Comparison of ENCODE assay signal across 8 mouse cellular contexts in the genomic region with DNA sequence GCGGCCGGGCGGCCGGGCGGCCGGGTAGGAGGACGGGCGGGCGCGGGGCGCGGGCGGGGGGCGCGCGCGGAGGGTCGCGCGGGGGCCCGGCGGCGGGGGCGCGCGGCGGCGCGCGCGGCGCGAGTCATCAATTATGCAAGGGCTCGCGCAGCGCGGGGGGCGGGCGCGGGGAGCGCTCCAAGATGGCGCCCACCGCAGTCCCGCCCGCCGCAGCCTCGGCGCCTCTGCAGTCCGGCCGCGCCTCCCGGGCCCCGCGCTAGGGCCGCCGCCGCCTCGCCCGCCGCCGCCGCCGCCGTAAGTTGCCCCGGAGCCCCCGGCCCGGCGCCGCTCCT. TPM values are rescaled to one million over a fixed set of nuclear protein-coding genes. Genes with fewer than 3 reads are reported as not detected.
DNase-seq lines count a peak whose midpoint lies in the region; ATAC-seq lines count a peak whose summit lies in the region.

No protein-coding gene starts in this region.

- WGBS in heart, embryonic 11.5 days (ENCODE audit: insufficient replicate concordance), result 3% methylated on average over 19 of the region's 69 CpGs
- 2% methylated on average over 19 of the region's 69 CpGs for WGBS in hindbrain, embryonic 16.5 days
- 1% methylated on average over 26 of the region's 69 CpGs for WGBS in liver, embryonic 13.5 days (ENCODE audit: insufficient replicate concordance)
- WGBS in stomach, embryonic 15.5 days, result 2% methylated on average over 16 of the region's 69 CpGs

- H3K4me3 ChIP-seq in heart, embryonic 11.5 days (ENCODE audit: low read depth, low read length), result peak overlapping the region; percentile 59
- peak overlapping the region; percentile 94 for H3K4me3 ChIP-seq in hindbrain, embryonic 16.5 days (ENCODE audit: low read length)
- peak overlapping the region; percentile 53 for H3K4me3 ChIP-seq in liver, embryonic 13.5 days (replicated peaks)
- peak overlapping the region; percentile 62 for H3K4me3 ChIP-seq in stomach, embryonic 15.5 days (replicated peaks)

- H3K4me1 ChIP-seq in heart, embryonic 11.5 days (ENCODE audit: control insufficient read depth, insufficient read depth, low read length), result no peaks in the 10 kb centered on the region
- H3K4me1 ChIP-seq in hindbrain, embryonic 16.5 days (ENCODE audit: control insufficient read depth, insufficient read depth, low read depth, low read length), result peaks cover 20% of the 10 kb centered on the region
- peaks cover 7% of the 10 kb centered on the region for H3K4me1 ChIP-seq in liver, embryonic 13.5 days (replicated peaks)
- H3K4me1 ChIP-seq in stomach, embryonic 15.5 days, result 0 out of 2 replicates have a peak, but pooled peaks cover 11% of the 10 kb centered on the region

- H3K9ac ChIP-seq in heart, embryonic 11.5 days (ENCODE audit: low read depth, low read length), result peak overlapping the region; percentile 40; the same call in 1 of the 2 replicates
- H3K9ac ChIP-seq in hindbrain, embryonic 16.5 days (ENCODE audit: low read depth, low read length), result peak overlapping the region; percentile 99
- H3K9ac ChIP-seq in liver, embryonic 13.5 days, result no peak overlapping the region
- peak overlapping the region; percentile 29; the same call in 1 of the 2 replicates for H3K9ac ChIP-seq in stomach, embryonic 15.5 days

- H3K9me3 ChIP-seq in heart, embryonic 11.5 days (replicated peaks; ENCODE audit: control insufficient read depth, low read length), result no peaks in the 10 kb centered on the region; the same call in 1 of the 2 replicates
- no peaks in the 10 kb centered on the region for H3K9me3 ChIP-seq in hindbrain, embryonic 16.5 days (ENCODE audit: control insufficient read depth, low read length)
- no peaks in the 10 kb centered on the region for H3K9me3 ChIP-seq in liver, embryonic 13.5 days (replicated peaks)
- no peaks in the 10 kb centered on the region for H3K9me3 ChIP-seq in stomach, embryonic 15.5 days

- no peak for ATAC-seq in heart, embryonic 11.5 days (replicated peaks; ENCODE audit: insufficient number of reproducible peaks, low FRiP score, low TSS enrichment)
- ATAC-seq in hindbrain, embryonic 16.5 days, result peak; percentile 66
- ATAC-seq in liver, embryonic 13.5 days (ENCODE audit: low read depth), result no peak
- ATAC-seq in stomach, embryonic 15.5 days (ENCODE audit: insufficient read depth, low FRiP score, low read depth), result peak; percentile 47; the same call in 1 of the 2 replicates

- DNase-seq in heart, adult 18-20 months, result no peak
- peak; percentile 36 for DNase-seq in R1 (ENCODE audit: low read depth, low spot score)
- peak; percentile 78 for DNase-seq in embryo, embryonic 10.5 days (ENCODE audit: low spot score)
- no peak for DNase-seq in liver, embryonic 13.5 days
- no peak for DNase-seq in lung, postnatal 36 days

- no peak overlapping the region for H3K27ac ChIP-seq in heart, embryonic 11.5 days (ENCODE audit: low read depth, low read length)
- H3K27ac ChIP-seq in hindbrain, embryonic 16.5 days (ENCODE audit: low read depth, low read length), result peak overlapping the region; percentile 90
- no peak overlapping the region for H3K27ac ChIP-seq in liver, embryonic 13.5 days
- no peak overlapping the region for H3K27ac ChIP-seq in stomach, embryonic 15.5 days

- H3K36me3 ChIP-seq in heart, embryonic 11.5 days (ENCODE audit: control insufficient read depth, insufficient read depth, low read length), result no peaks in the 10 kb centered on the region
- no peaks in the 10 kb centered on the region for H3K36me3 ChIP-seq in hindbrain, embryonic 16.5 days (ENCODE audit: control insufficient read depth, insufficient read depth, low read length)
- H3K36me3 ChIP-seq in liver, embryonic 13.5 days, result no peaks in the 10 kb centered on the region
- no peaks in the 10 kb centered on the region for H3K36me3 ChIP-seq in stomach, embryonic 15.5 days

- H3K27me3 ChIP-seq in heart, embryonic 11.5 days (ENCODE audit: control insufficient read depth, insufficient read depth, low read length), result peaks cover 50% of the 10 kb centered on the region
- H3K27me3 ChIP-seq in hindbrain, embryonic 16.5 days (replicated peaks; ENCODE audit: control insufficient read depth, insufficient read depth, low read length), result no peaks in the 10 kb centered on the region; the same call in 1 of the 2 replicates
- H3K27me3 ChIP-seq in liver, embryonic 13.5 days, result peaks cover 74% of the 10 kb centered on the region
- peaks cover 43% of the 10 kb centered on the region for H3K27me3 ChIP-seq in stomach, embryonic 15.5 days (replicated peaks)

- H3K4me2 ChIP-seq in heart, embryonic 11.5 days, result peak overlapping the region; percentile 78
- peak overlapping the region; percentile 76 for H3K4me2 ChIP-seq in hindbrain, embryonic 16.5 days (ENCODE audit: low read length)
- H3K4me2 ChIP-seq in liver, embryonic 13.5 days, result peak overlapping the region; percentile 63
- H3K4me2 ChIP-seq in stomach, embryonic 15.5 days, result peak overlapping the region; percentile 92

RNA-seq across cellular contexts. Expression of a gene that starts 1.1 kb away (rescaled TPM):
- 0.96 and 1.2 TPM in 2 replicates for polyA plus RNA-seq in heart, embryonic 11.5 days (2014; fragmentation: Nextera tagmentation; extraction: Ambion mirVana)
- not detected for total RNA-seq in heart, adult 18-20 months (2021)
- polyA plus RNA-seq in hindbrain, embryonic 16.5 days (2015; fragmentation: Nextera tagmentation; extraction: Ambion mirVana), result 11.6 and 20.0 TPM in 2 replicates
- polyA plus RNA-seq in liver, embryonic 13.5 days (2015; fragmentation: Nextera tagmentation; extraction: Ambion mirVana), result 0.10 and 0.27 TPM in 2 replicates
- 2.2 and 2.9 TPM in 2 replicates for polyA plus RNA-seq in stomach, embryonic 15.5 days (2015; fragmentation: Nextera tagmentation; extraction: Ambion mirVana)

Comparison
In these comparisons a context has a peak if more than half of its experiments do, and no peak if none do; other contexts are left out.
1. ATAC-seq: peak in hindbrain, embryonic 16.5 days (single experiment) and stomach, embryonic 15.5 days (single experiment); none in heart, embryonic 11.5 days (single experiment) and liver, embryonic 13.5 days (single experiment).
2. DNase-seq: peak in R1 (single experiment) and embryo, embryonic 10.5 days (single experiment); none in heart, adult 18-20 months (0 of 2), liver, embryonic 13.5 days (single experiment) and lung, postnatal 36 days (single experiment).
3. Peak in every context shown above with its lines, with median percentiles within 50 percentile points of each other: H3K4me2 ChIP-seq and H3K4me3 ChIP-seq.